Mouse (Mus musculus): ENCODE data around the gene Elp5. TPM values are rescaled to one million over a fixed set of nuclear protein-coding genes. Genes with fewer than 3 reads are reported as not detected.
"Not testable (repeated sequence)": the region's sequence is repeated elsewhere in the genome, so short reads cannot be mapped to it uniquely, and the experiment has no call there.

The Elp5 gene
- total RNA-seq, 2 experiments from 2014 or later, result 29.0 to 34.6 TPM

- intact Hi-C loops (cut with DNase I); DNase-seq: not testable (repeated sequence)
Observed at GRCm38 (mm10) chr11:70016177-70016576, 33.9 kb upstream of the Elp5 start.

GRCm38 (mm10) chr11:70015677-70016076, 33.4 kb upstream of the Elp5 start:
- DNase-seq, result no peak

GRCm38 (mm10) chr11:70014880-70015558, 32.7 kb upstream of the Elp5 start, which contains the start of gene Acadvl:
Gene Acadvl (minus strand): TSS chr11:70015411.
- peak; percentile 81 to 86 for DNase-seq
- intact Hi-C loops (cut with DNase I), result no loop called here

More at GRCm38 (mm10) chr11:70015677-70016076, 33.4 kb upstream of the Elp5 start:
- intact Hi-C loops (cut with DNase I), result no loop called here

DNA sequence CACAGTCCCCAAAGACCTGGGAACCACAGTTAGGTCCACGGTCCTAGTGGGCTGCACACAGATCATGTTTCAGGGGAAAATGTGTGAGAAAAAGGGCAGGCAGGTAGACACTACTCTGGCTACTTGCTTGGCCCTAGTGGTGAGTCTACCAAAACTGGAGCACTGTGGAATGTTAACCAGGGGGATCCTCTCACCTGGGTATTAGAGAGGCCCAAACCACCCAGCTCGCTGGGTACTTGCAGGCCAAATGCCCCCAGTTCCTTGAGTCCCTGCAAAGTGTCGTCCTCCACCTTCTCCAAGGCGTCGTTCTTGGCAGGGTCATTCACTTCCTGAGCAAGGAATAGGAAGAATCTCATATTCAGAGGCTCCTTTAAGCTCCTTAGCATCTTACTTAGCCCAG, 31.7 kb upstream of the Elp5 start:
- intact Hi-C loops (cut with DNase I), result no loop called here
- no peak for DNase-seq

- DNase-seq, result no peak
- intact Hi-C loops (cut with DNase I), result no loop called here
Observed at GRCm38 (mm10) chr11:70013408-70013807, 31.1 kb upstream of the Elp5 start.

- intact Hi-C loops (cut with DNase I), result no loop called here
- DNase-seq, result no peak
Observed at GRCm38 (mm10) chr11:70012931-70013330, 30.6 kb upstream of the Elp5 start.

- no peak for DNase-seq
- intact Hi-C loops (cut with DNase I), result no loop called here
Observed at GRCm38 (mm10) chr11:70010961-70011360, 28.6 kb upstream of the Elp5 start.

GRCm38 (mm10) chr11:70010548-70010947, 28.2 kb upstream of the Elp5 start:
- intact Hi-C loops (cut with DNase I), result no loop called here
- DNase-seq, result no peak

DNA sequence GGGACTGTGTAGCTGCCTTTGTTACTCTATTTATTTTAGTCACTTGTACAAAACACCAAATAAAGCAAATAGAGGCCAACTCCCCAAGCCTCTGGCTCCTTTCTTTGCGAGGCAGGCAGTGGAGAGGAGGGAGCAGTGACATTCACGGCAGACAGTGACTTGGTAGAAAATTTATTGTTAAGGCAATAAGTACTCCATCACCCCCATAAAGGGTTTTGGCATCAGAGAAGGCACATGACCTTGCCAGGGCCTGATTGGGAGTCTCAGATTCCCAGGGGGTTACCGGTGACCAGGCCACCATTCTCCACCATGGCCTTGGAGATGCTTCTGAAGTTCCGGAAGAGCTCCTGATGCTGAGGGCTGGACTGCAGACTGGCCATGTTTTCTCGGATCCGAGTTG, 27.7 kb upstream of the Elp5 start:
- intact Hi-C loops (cut with DNase I), result no loop called here
- DNase-seq, result no peak

- intact Hi-C loops (cut with DNase I), result loop anchor here (5.0 kb wide), 1 partner anchor 73 kb away; no protein-coding TSS in a partner anchor
- peak in 1 of 2 experiments; percentile 3 for DNase-seq
Observed at GRCm38 (mm10) chr11:70005521-70005920, 23.2 kb upstream of the Elp5 start.

GRCm38 (mm10) chr11:70002471-70002870, 20.2 kb upstream of the Elp5 start:
- no peak for DNase-seq
- intact Hi-C loops (cut with DNase I), result no loop called here

DNA sequence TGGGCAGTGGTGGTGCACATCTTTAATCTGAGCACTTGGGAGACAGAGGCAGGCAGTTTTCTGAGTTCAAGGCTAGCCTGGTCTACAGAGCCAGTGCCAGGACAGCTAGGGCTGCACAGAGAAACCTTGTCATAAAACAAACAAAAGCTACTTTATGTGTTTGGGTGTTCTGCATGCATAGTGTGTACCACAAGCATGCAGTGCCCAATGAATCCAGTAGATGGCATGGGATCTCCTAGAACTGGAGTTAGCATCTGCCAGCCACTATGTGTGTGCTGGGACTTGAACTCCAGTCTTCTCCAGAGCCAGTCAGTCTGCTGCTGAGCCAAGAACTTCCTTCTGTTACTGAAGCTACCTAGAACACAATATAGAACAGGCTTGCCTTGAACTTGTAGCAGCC, 19.5 kb upstream of the Elp5 start:
- DNase-seq, result peak in 1 of 2 experiments; percentile 4

GRCm38 (mm10) chr11:70001159-70001558, 18.8 kb upstream of the Elp5 start:
- DNase-seq, result no peak
- intact Hi-C loops (cut with DNase I), result no loop called here

More for the DNA sequence above, 19.5 kb upstream of the Elp5 start:
- intact Hi-C loops (cut with DNase I), result no loop called here

- peak; percentile 80 to 88 for DNase-seq
- intact Hi-C loops (cut with DNase I), result no loop called here
Observed at GRCm38 (mm10) chr11:70000396-70000898, 18.1 kb upstream of the Elp5 start, which contains the start of gene Dvl2. Gene Dvl2 (plus strand): TSS chr11:70000595.

GRCm38 (mm10) chr11:69999666-70000065, 17.3 kb upstream of the Elp5 start:
- intact Hi-C loops (cut with DNase I), result loop anchor here (10.0 kb wide), 2 partner anchors 585 to 655 kb away; partner anchors contain the start of genes Eno3, Kdm6b and Pfn1
- DNase-seq, result peak in 1 of 2 experiments; percentile 2

DNA sequence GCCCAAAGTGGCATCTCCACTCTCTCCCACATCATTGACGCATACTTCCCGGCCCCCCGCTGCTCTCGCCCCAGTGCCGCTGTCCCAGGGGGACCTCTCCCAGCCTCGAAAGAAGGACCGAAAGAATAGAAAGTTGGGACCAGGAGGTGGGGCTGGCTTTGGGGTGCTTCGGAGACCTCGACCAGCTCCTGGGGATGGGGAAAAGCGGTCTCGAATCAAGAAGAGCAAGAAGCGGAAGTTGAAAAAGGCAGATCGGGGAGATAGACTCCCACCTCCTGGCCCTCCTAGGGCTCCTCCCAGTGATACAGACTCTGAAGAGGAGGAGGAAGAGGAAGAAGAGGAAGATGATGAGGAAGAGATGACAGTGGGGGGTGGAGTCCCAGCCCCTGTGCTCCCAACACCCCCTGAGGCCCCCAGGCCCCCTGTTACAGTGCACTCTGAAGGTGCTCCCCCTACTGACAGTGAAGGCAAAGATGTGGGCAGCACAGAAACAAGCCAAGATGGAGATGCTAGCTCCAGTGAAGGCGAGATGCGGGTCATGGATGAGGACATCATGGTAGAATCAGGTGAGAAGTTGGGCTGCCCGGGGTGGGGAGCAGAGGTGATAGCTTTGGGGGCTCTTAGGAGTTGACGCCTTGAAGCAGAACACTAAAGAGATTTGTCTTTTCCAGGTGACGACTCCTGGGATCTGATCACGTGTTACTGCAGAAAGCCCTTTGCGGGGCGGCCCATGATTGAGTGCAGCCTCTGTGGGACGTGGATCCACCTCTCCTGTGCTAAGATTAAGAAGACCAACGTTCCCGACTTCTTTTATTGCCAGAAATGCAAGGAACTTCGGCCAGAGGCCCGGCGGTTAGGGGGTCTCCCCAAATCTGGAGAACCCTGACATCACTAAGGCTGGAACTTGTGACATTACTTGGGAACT, 16.5 kb upstream of the Elp5 start:
- intact Hi-C loops (cut with DNase I), result loop anchor here (10.0 kb wide), 2 partner anchors 584 to 656 kb away; partner anchors contain the start of genes Eno3, Kdm6b and Pfn1
- no peak for DNase-seq

- DNase-seq, result peak; percentile 85 to 89
- intact Hi-C loops (cut with DNase I), result loop anchor here (10.0 kb wide), 2 partner anchors 582 to 658 kb away; partner anchors contain the start of genes Eno3, Kdm6b and Pfn1
Observed at GRCm38 (mm10) chr11:69997070-69997509, 14.8 kb upstream of the Elp5 start.

- intact Hi-C loops (cut with DNase I), result loop anchor here (10.0 kb wide), 2 partner anchors 582 to 658 kb away; partner anchors contain the start of genes Eno3, Kdm6b and Pfn1
Observed at GRCm38 (mm10) chr11:69996161-69997061, 14.1 kb upstream of the Elp5 start.

DNA sequence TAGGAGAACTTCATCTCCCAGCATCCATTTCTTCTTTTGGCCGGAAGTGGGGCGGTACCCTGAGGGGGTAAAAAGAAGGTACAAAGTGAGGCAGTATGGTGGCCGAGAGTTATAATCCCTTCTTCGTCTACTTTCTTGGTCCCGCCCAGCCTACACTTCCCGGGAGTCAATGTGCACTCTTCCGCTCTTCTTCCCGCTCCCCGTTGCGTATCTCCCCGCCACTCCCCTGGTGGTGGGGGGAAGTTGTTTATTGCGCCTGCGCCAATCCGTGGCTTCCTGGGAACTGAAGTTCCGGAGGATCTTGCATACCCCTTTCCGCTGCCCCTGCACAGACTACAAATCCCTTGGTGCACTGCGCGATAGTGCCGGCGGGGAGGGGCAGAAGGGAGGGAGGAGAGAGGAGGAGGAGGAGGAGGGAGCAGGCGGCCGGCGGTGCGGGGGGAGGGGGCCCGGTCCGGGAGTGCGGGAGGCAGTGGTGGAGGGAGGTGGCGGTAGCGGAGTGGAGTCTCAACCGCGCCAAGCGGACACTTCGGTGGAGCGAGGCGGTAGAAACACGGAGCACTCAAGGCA, 13.2 kb upstream of the Elp5 start, which contains the start of gene Phf23:
Phf23 (plus strand) TSS at position 387 of the 570 bp plus-strand sequence.
- intact Hi-C loops (cut with DNase I), result loop anchor here (10.0 kb wide), 2 partner anchors 581 to 659 kb away; partner anchors contain the start of genes Eno3, Kdm6b and Pfn1
- peak; percentile 93 to 97 for DNase-seq

More at GRCm38 (mm10) chr11:69996161-69997061, 14.1 kb upstream of the Elp5 start:
- peak; percentile 48 to 64 for DNase-seq
